Mouse (Mus musculus) liver, adult 2 months (tissue): ENCODE results near the gene Atf6b. TPM values are rescaled to one million over a fixed set of nuclear protein-coding genes. Genes with fewer than 3 reads are reported as not detected.

Source experiments
- DNase-seq: peaks from one replicate; pipeline ENCODE4 v3.0.0-alpha.2; 2011; ENCODE audit warnings: low read depth, low spot score; ENCODE audit errors: extremely low read depth
- H3K27ac ChIP-seq: fragments of 200-500 bp; replicated peaks from 2 replicates; pipeline ENCODE4 v1.5.1; 2012; ENCODE audit warnings: low read depth, mild to moderate bottlenecking, control low read depth, inconsistent platforms, low read length; ENCODE audit not compliant: insufficient read depth
- H3K27me3 ChIP-seq: fragments of 200-500 bp; 2 replicates; pipeline ENCODE4 v1.6.1; 2012; ENCODE audit warnings: mild to moderate bottlenecking, moderate library complexity, low read length, inconsistent platforms; ENCODE audit not compliant: control insufficient read depth, insufficient read depth
- H3K36me3 ChIP-seq: fragments of 200-500 bp; 2 replicates; pipeline ENCODE4 v1.6.1; 2012; ENCODE audit warnings: low read length, inconsistent platforms; ENCODE audit not compliant: control insufficient read depth, insufficient read depth
- H3K4me1 ChIP-seq: fragments of 200-500 bp; 2 replicates; pipeline ENCODE4 v1.6.1; 2011; ENCODE audit warnings: low read length; ENCODE audit not compliant: control insufficient read depth, insufficient read depth
- H3K4me3 ChIP-seq: fragments of 200-500 bp; 2 replicates; pipeline ENCODE4 v1.5.1; 2011; ENCODE audit warnings: low read depth, mild to moderate bottlenecking, control low read depth, low read length, moderate library complexity; ENCODE audit not compliant: insufficient read depth
- H3K79me2 ChIP-seq: fragments of 200-500 bp; 2 replicates; pipeline ENCODE4 v1.6.1; 2012; ENCODE audit warnings: inconsistent platforms, mild to moderate bottlenecking, low read length, moderate library complexity; ENCODE audit not compliant: control insufficient read depth, insufficient read depth
- H3K9ac ChIP-seq: fragments of 200-500 bp; 2 replicates; pipeline ENCODE4 v1.6.1; 2012; ENCODE audit warnings: low read depth, mild to moderate bottlenecking, control low read depth, inconsistent platforms, low read length
- CTCF ChIP-seq: fragments of 200-500 bp; IDR thresholded peaks from 2 replicates; pipeline ENCODE4 v1.5.1; 2011; ENCODE audit warnings: low read depth, low read length, control low read depth
- POLR2A ChIP-seq: fragments of 200-500 bp; IDR thresholded peaks from 2 replicates; pipeline ENCODE4 v1.6.1; 2011; ENCODE audit warnings: low read length, control low read depth; ENCODE audit not compliant: insufficient read depth; ENCODE audit errors: extremely low read depth
- WGBS: fragments of 180-500 bp; shearing (Covaris S2); methylation state at CpG from one replicate; pipeline ENCODE4 v1.1.7; 2018; 5-methylcytosine and 5-hydroxymethylcytosine counted together
- polyA plus RNA-seq: library from polyadenylated mRNA; depleted of rRNA; stranded (reverse); fragments of >200 nt; gene quantifications from 2 replicates; pipeline ENCODE4 v1.2.3, GENCODE M21; 2012
- total RNA-seq: library from RNA; depleted of rRNA; stranded (reverse); fragments of >200 nt; gene quantifications from 2 replicates; pipeline ENCODE4 v1.2.3, GENCODE M21; 2014

Atf6b gene
- total and polyA plus RNA-seq, 2 experiments: 4.4 to 34.6 TPM

GRCm38 (mm10) chr17:34611050-34611449 lies 35.9 kb upstream of the Atf6b start:
- Histone ChIP-seq H3K4me3 (no peak overlapping the region), H3K27ac (no peak overlapping the region), H3K27me3 (no peaks in the 10 kb centered on the region), H3K9ac (no peak overlapping the region), H3K36me3 (no peaks in the 10 kb centered on the region; the same call in 1 of the 2 replicates), H3K4me1 (peaks cover 4% of the 10 kb centered on the region; the same call in 1 of the 2 replicates), H3K79me2 (peaks cover 1% of the 10 kb centered on the region; the same call in 1 of the 2 replicates)
- TF ChIP-seq POLR2A: no peak
- no peak for TF ChIP-seq CTCF
- DNase-seq: no peak
- WGBS: 93% methylated on average over 8 of the region's 8 CpGs

DNA sequence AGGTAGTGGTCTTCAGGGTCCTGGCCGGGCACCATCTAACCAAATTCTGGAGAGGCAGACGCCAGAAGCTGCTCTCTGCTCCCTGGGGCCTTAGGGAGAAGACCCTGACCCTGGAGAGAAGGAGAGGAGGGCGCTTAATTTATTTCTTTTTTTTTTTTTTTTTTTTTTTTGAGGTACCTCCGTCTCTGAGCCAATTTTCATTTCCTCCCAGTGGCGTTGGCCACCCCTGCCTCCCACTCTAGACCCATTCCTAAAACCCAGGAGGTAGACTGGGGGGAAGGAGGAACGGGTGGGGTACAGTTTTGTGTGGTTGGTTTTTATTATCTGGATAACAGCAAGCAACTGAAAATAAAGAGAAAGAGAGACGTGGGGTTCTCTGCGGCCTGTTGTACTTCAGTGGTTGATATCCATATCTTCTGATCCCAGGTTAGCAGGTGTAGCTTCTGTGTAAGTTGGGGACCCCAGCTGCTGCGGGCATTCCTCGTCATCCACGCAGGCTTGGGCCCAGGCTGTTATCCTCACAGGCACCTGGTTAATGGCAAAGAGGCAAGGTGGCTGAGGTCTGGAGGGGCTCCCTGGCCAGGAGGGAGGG lies 33.8 kb upstream of the Atf6b start:
- H3K36me3 ChIP-seq: no peaks in the 10 kb centered on the region; the same call in 1 of the 2 replicates
- no peak overlapping the region for H3K9ac ChIP-seq
- H3K27me3 ChIP-seq: no peaks in the 10 kb centered on the region
- TF ChIP-seq CTCF (no peak), POLR2A (no peak)
- no peak overlapping the region for H3K4me3 ChIP-seq
- no peak for DNase-seq
- H3K27ac ChIP-seq: no peak overlapping the region
- WGBS: 86% methylated on average over 11 of the region's 11 CpGs
- H3K79me2 ChIP-seq: no peaks in the 10 kb centered on the region
- no peaks in the 10 kb centered on the region for H3K4me1 ChIP-seq

GRCm38 (mm10) chr17:34613830-34614229 lies 33.1 kb upstream of the Atf6b start:
- Histone ChIP-seq H3K79me2 (no peaks in the 10 kb centered on the region), H3K27me3 (no peaks in the 10 kb centered on the region), H3K9ac (no peak overlapping the region), H3K27ac (no peak overlapping the region), H3K4me1 (no peaks in the 10 kb centered on the region), H3K36me3 (no peaks in the 10 kb centered on the region; the same call in 1 of the 2 replicates), H3K4me3 (no peak overlapping the region)
- WGBS: 93% methylated on average over 10 of the region's 10 CpGs
- DNase-seq: no peak
- no peak for TF ChIP-seq POLR2A
- no peak for TF ChIP-seq CTCF

GRCm38 (mm10) chr17:34615871-34616270 lies 31.1 kb upstream of the Atf6b start, which contains the start of gene Egfl8:
TSS of gene Egfl8 (minus strand) at chr17:34615971.
- Histone ChIP-seq H3K27ac (no peak within 1 kb of the TSS), H3K4me3 (no peak within 1 kb of the TSS)

GRCm38 (mm10) chr17:34618999-34619398 lies 27.9 kb upstream of the Atf6b start:
- Histone ChIP-seq H3K27ac (no peak overlapping the region), H3K4me3 (no peak overlapping the region), H3K9ac (no peak overlapping the region), H3K4me1 (no peaks in the 10 kb centered on the region), H3K36me3 (peaks cover 10% of the 10 kb centered on the region), H3K27me3 (no peaks in the 10 kb centered on the region), H3K79me2 (no peaks in the 10 kb centered on the region)
- TF ChIP-seq POLR2A (no peak), CTCF (peak; percentile 69)
- peak; percentile 61 for DNase-seq
- WGBS: 19% methylated on average over 6 of the region's 6 CpGs

More at GRCm38 (mm10) chr17:34615871-34616270, 31.1 kb upstream of the Atf6b start, which contains the start of gene Egfl8:
- 90% methylated on average over 6 of the region's 6 CpGs for WGBS
- no peak for TF ChIP-seq CTCF
- no peak for TF ChIP-seq POLR2A
- H3K79me2 ChIP-seq: no peaks in the 10 kb centered on the region
- H3K27me3 ChIP-seq: no peaks in the 10 kb centered on the region
- DNase-seq: no peak
- no peak within 1 kb of the TSS for H3K9ac ChIP-seq
- no peaks in the 10 kb centered on the region; the same call in 1 of the 2 replicates for H3K36me3 ChIP-seq
- no peaks in the 10 kb centered on the region for H3K4me1 ChIP-seq

- H3K36me3 ChIP-seq: peaks cover 11% of the 10 kb centered on the region
- no peaks in the 10 kb centered on the region for H3K79me2 ChIP-seq
- 52% methylated on average over 8 of the region's 8 CpGs for WGBS
- H3K4me1 ChIP-seq: no peaks in the 10 kb centered on the region
- H3K9ac ChIP-seq: no peak overlapping the region
- H3K27ac ChIP-seq: no peak overlapping the region
- TF ChIP-seq CTCF (no peak), POLR2A (no peak)
- H3K4me3 ChIP-seq: no peak overlapping the region
- DNase-seq: no peak
- no peaks in the 10 kb centered on the region for H3K27me3 ChIP-seq
These were observed 25.9 kb upstream of the Atf6b start for GRCm38 (mm10) chr17:34621006-34621405.
